Mouse (Mus musculus) right cerebral cortex, postnatal 25 days (tissue): ENCODE data around the gene Lig4.
A peak's percentile ranks its signal among the peaks of the same experiment; 100 is the strongest.

ENCODE experiments used
- DNase-seq: peaks from one replicate; pipeline ENCODE4 v3.0.0; 2022

Lig4 gene

GRCm38 (mm10) chr8:9977573-9978314 lies at the start of gene Lig4, which contains the start of gene Abhd13:
TSS of gene Lig4 (minus strand) at chr8:9977686.
TSS of gene Abhd13 (plus strand) at chr8:9977707.
- peak; percentile 99 for DNase-seq

DNA sequence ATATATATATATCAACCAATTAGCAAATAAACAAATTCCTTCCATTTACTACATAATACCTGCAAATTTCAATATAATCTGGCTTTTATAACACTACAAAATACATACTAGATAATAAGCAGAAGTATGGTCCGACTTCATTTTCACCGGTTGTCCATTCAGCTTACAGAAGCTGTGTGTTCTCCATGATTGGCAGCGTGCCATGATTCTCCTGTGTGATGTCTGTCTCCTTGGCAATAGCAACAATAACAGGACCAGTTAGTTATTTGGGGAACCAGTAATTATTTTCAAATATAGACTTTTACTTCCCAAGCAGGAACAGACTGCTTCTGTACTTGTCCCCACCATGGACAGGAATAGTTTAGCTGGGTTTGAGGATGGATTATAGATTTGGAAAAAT lies 39.7 kb upstream of the Lig4 start:
- no peak for DNase-seq

- DNase-seq = no peak
Measured at GRCm38 (mm10) chr8:10016252-10016651, 38.8 kb upstream of the Lig4 start.

GRCm38 (mm10) chr8:10007660-10008028 lies 30.2 kb upstream of the Lig4 start:
- no peak for DNase-seq

DNA sequence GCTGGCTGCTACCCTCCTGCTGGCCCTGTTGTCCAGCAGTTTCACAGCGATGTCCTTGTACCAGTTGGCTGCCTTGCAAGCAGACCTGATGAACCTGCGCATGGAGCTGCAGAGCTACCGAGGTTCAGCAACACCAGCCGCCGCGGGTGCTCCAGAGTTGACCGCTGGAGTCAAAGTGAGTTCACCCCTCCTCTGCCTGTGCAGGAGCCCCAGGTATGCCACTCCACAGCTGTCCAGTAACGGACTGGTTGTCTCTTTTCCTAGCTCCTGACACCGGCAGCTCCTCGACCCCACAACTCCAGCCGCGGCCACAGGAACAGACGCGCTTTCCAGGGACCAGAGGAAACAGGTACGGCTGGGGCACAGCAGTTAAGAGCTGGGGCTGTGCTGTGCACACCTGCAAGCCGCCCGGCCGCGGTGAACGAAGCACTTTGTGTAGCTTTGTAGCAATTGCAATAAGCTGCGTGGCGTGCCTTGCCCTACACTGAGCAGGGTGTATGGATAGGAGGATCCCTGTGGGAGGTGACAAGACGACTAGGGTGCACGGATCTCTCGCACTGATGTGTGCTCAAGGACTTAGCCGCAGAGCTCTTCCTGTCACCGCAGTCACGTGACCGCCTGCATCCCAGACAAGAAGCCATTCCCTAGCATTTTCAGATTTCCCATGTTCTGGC lies 29.6 kb upstream of the Lig4 start:
- peak; percentile 47 for DNase-seq

DNA sequence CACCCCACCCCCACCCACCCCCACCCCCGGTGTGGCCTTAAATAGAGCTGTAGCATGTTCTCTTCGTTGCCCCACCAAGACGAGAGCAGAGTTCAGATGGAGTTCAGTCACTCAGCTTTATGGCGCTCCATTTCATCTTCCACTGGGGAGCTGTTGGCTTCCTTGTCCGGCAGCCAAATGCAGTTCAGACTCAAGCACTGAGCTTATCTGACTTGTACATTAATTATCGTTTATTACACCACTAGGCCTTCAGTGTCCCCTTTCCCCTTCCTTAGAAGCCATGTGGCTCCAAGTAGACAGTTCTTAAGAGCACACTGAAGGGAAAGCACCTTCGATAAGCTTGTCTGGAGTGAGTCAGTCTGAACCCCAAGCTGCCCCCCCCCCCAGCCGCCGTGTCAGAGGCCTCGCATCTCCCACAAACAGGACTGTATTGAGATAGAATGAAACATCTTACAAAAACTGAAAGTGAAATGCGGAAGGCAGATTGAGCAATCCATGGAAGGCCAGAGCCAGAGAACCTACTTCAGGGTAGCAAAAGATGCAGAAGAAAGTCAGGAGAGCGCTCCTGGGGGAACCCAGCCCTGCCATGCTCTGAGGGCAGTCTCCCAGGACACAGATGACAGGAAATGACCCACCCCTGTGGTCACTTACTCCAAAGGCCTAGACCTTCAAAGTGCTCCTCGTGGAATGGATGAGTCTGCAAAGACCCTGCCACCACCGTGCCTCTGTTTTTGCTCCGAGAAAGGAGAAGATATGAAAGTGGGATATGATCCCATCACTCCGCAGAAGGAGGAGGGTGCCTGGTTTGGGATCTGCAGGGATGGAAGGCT lies 28.9 kb upstream of the Lig4 start, which contains the start of gene Tnfsf13b:
TSS of gene Tnfsf13b (plus strand) at position 312 of the 830 bp plus-strand sequence.
- DNase-seq = no peak

GRCm38 (mm10) chr8:10004115-10004514 lies 26.6 kb upstream of the Lig4 start:
- DNase-seq = no peak

DNA sequence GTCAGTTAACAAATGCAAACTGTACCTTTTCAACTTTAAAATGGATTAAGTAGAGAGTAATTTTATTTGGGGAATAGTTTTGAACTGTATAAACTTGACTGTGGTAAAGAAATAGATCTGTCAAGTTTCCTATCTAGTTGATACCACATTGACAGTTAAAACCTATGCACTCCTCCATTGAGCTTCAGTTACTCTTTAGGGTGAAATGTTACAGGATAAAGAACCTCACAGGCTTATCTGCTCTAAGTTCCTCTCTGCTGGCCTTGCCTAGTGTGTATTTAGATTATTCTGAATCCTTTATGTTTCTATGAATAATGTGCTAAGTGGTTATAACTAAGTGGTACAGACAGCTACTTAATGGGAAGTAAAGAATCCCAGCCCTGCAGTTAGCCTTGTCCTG lies 2.7 kb upstream of the Lig4 start:
- no peak for DNase-seq

DNA sequence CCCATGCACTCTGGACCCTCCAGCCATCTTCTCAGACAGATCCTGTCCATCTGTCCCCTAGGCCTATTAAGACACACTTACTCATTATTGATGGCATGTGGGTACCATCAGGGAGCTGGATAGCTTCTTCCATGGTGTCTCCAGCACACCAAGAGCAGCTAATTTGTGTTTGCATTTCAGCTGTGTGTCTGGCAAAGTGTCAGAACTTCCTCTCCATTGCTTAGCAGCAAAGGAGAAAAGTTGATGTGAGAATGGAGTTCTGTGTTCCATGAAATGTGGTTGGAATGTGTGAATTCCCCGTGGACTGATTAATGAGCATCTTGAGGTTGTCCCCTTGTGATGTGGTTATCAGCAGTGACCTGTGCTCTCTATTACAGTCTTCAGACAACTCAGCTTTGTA lies 2.3 kb upstream of the Lig4 start:
- no peak for DNase-seq

DNA sequence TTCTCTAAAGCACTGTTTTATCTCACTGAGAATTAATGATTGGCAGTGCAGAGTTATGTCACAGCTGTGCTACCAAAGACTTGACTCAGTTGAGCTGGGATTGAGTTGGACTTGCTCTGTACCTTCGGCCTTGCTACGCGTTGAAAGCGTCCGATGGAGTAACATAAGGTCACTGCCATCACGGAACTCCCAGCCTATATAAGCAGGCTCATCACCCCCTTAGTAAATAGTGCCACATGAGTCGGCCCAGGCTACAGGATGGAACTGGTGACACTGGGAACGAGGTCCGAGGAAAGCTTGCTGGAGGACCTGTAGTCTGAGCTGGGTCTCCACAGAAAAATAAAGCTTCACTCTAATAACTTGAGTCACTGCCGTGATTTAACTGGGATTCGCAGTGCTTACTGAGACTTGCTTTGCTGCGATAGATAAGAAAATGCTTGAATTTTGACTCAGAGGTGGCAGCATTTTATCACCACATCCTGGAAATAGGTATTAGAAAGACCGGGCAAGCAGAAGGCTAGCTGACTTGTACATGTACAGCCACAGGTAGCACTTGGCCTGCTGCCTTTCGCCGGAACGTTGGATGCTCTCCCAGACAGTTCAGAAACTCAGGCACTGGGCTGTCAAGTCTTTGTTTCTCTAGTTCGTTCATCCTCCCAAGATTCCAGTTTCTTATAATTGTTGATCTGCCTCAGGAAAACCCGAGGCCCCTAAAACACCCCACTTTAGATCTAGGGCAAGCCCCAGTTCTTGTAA lies 1.2 kb upstream of the Lig4 start:
- DNase-seq = no peak

DNA sequence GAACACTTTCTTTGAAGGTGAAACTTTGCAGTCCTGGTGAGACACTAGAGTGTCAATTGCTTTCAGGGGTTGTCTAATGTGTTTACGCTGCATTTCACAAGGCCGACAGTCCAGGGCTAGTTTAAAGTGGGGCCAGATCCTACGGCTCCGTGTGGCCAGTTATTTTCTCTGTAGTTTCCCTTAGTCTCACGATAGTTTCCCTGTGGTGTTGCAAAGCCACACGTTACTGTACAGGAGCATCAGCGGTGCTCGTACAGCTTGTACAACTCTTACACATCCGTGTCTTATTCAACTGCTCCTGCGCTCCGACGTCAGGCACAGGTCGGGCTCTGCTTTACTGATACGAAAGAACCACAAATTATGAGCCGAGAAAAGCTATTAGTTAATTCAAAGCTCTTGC lies 470 bp downstream of the Lig4 start:
- no peak for DNase-seq

GRCm38 (mm10) chr8:9975898-9976611 lies 1.4 kb downstream of the Lig4 start:
- DNase-seq = peak; percentile 99

DNA sequence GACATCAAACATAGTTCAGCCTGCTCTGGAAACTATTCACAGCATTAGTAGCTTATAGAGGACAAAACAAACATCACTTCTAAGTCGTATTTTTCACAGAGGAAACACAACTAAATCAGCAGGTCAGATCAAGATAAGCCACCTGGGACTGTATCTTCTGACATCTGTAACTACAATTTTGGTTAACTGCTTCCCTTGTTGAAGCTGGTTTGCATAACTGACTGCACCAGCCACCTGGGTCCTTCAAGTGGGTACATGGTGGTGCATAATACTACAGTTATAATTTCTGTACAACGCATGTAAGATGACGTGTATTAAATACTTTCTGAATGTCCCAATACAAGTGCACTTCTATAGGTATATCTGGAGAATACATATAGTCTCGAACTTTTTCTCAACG lies 2.2 kb downstream of the Lig4 start:
- no peak for DNase-seq

GRCm38 (mm10) chr8:9971866-9972265 lies 5.6 kb downstream of the Lig4 start:
- DNase-seq = no peak

- no peak for DNase-seq
Measured at GRCm38 (mm10) chr8:9959919-9960318, 17.6 kb downstream of the Lig4 start.

- DNase-seq = no peak
Measured at GRCm38 (mm10) chr8:9958338-9958737, 19.1 kb downstream of the Lig4 start.

- no peak for DNase-seq
Measured at GRCm38 (mm10) chr8:9949134-9949890, 28.2 kb downstream of the Lig4 start.

DNA sequence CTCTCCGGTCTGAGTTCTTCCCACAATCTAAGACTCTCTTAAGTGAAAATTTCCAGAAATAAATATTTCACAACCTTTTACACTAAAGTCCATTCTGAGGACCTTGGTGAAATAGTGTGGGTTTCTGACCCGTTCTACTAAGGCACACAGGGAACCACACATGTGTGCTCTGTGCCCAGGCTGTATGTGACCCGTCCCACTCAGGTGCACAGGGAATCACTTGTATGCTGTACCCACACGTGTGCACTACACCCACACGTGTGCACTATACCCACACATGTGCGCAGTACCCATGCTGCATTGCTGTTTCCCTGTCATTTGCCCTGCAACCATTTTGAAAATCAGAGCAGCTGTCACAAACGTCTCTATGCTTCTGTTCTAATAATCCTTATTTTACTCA lies 41.9 kb downstream of the Lig4 start:
- no peak for DNase-seq

GRCm38 (mm10) chr8:9934891-9935565 lies 42.5 kb downstream of the Lig4 start:
- peak; percentile 31 for DNase-seq

GRCm38 (mm10) chr8:9932711-9933110 lies 44.8 kb downstream of the Lig4 start:
- no peak for DNase-seq
